Mouse (Mus musculus) brain, embryonic 18.5 days (tissue): Measurements from ENCODE around the gene Cyb5r1.

ENCODE experiments used
- DNase-seq: peaks from one replicate; pipeline ENCODE4 v3.0.0-alpha.2; 2012; ENCODE audit warnings: low read depth, low spot score

The Cyb5r1 gene

GRCm38 (mm10) chr1:134405509-134406413 lies at the start of gene Cyb5r1:
Cyb5r1 (plus strand) TSS chr1:134405559.
- DNase-seq: no peak

- no peak for DNase-seq
Measured at GRCm38 (mm10) chr1:134357461-134357860, 47.9 kb upstream of the Cyb5r1 start.

- DNase-seq: no peak
Measured at GRCm38 (mm10) chr1:134360656-134361055, 44.7 kb upstream of the Cyb5r1 start.

- no peak for DNase-seq
Measured at GRCm38 (mm10) chr1:134361195-134361856, 44.0 kb upstream of the Cyb5r1 start.

GRCm38 (mm10) chr1:134361857-134362212 lies 43.5 kb upstream of the Cyb5r1 start, which contains the start of gene Tmem183a:
Tmem183a (minus strand) TSS chr1:134361979.
- DNase-seq: peak; percentile 85

GRCm38 (mm10) chr1:134363194-134363593 lies 42.2 kb upstream of the Cyb5r1 start:
- DNase-seq: no peak

GRCm38 (mm10) chr1:134365491-134365890 lies 39.9 kb upstream of the Cyb5r1 start:
- no peak for DNase-seq

GRCm38 (mm10) chr1:134368777-134369337 lies 36.5 kb upstream of the Cyb5r1 start:
- DNase-seq: no peak

GRCm38 (mm10) chr1:134374124-134374523 lies 31.2 kb upstream of the Cyb5r1 start:
- no peak for DNase-seq

GRCm38 (mm10) chr1:134381051-134381450 lies 24.3 kb upstream of the Cyb5r1 start:
- no peak for DNase-seq

- no peak for DNase-seq
Measured at GRCm38 (mm10) chr1:134381795-134382625, 23.3 kb upstream of the Cyb5r1 start.

GRCm38 (mm10) chr1:134384581-134384980 lies 20.8 kb upstream of the Cyb5r1 start:
- DNase-seq: no peak

- DNase-seq: no peak
Measured at GRCm38 (mm10) chr1:134385176-134385575, 20.2 kb upstream of the Cyb5r1 start.

GRCm38 (mm10) chr1:134385666-134386065 lies 19.7 kb upstream of the Cyb5r1 start, which contains the start of gene 4933406M09Rik:
4933406M09Rik (plus strand) TSS chr1:134385940.
- no peak for DNase-seq

- DNase-seq: no peak
Measured at GRCm38 (mm10) chr1:134393827-134394226, 11.5 kb upstream of the Cyb5r1 start.

GRCm38 (mm10) chr1:134398210-134398609 lies 7.1 kb upstream of the Cyb5r1 start:
- no peak for DNase-seq

- no peak for DNase-seq
Measured at GRCm38 (mm10) chr1:134399735-134400134, 5.6 kb upstream of the Cyb5r1 start.

- DNase-seq: no peak
Measured at GRCm38 (mm10) chr1:134406414-134406771, 1.0 kb downstream of the Cyb5r1 start.

GRCm38 (mm10) chr1:134408080-134408479 lies 2.7 kb downstream of the Cyb5r1 start:
- no peak for DNase-seq

- no peak for DNase-seq
Measured at GRCm38 (mm10) chr1:134411706-134412629, 6.6 kb downstream of the Cyb5r1 start.
